Mouse (Mus musculus): ENCODE data around the gene Med20. TPM values are rescaled to one million over a fixed set of nuclear protein-coding genes. Genes with fewer than 3 reads are reported as not detected.
A peak's percentile ranks its signal among the peaks of the same experiment; 100 is the strongest.
"Not testable (repeated sequence)": the region's sequence is repeated elsewhere in the genome, so short reads cannot be mapped to it uniquely, and the experiment has no call there.

Med20 gene
- polyA plus RNA-seq, 1 experiment from 2014 or later: 22.4 TPM

GRCm38 (mm10) chr17:47594969-47595247 lies 16.5 kb upstream of the Med20 start:
- peak overlapping the region; percentile 95 for H3K27ac ChIP-seq (ENCODE audit: low read length)
- H3K27me3 ChIP-seq (ENCODE audit: control insufficient read depth, insufficient read depth, low read depth, low read length): no peaks in the 10 kb centered on the region
- H3K4me3 ChIP-seq (ENCODE audit: low read depth, low read length): peak overlapping the region; percentile 69
- ATAC-seq (ENCODE audit: low read depth): no peak
- peak overlapping the region; percentile 78 for H3K9ac ChIP-seq (ENCODE audit: low read depth, low read length)
- WGBS (ENCODE audit: insufficient replicate concordance): 3% methylated on average over 6 of the region's 9 CpGs
- H3K36me3 ChIP-seq (ENCODE audit: control insufficient read depth, insufficient read depth): peaks cover 31% of the 10 kb centered on the region
- peaks cover 66% of the 10 kb centered on the region for H3K4me1 ChIP-seq (ENCODE audit: control insufficient read depth, low read depth, low read length)
- H3K4me2 ChIP-seq (ENCODE audit: low read depth, low read length): peak overlapping the region; percentile 72
- no peaks in the 10 kb centered on the region for H3K9me3 ChIP-seq (replicated peaks; ENCODE audit: control insufficient read depth, low read length)

- peaks cover 72% of the 10 kb centered on the region for H3K4me1 ChIP-seq (ENCODE audit: control insufficient read depth, low read depth, low read length)
- H3K9ac ChIP-seq (ENCODE audit: low read depth, low read length): peak overlapping the region; percentile 78
- WGBS (ENCODE audit: insufficient replicate concordance): 3% methylated on average over 21 of the region's 21 CpGs
- ATAC-seq (ENCODE audit: low read depth): peak; percentile 72
- H3K27ac ChIP-seq (ENCODE audit: low read length): peak overlapping the region; percentile 95
- H3K36me3 ChIP-seq (ENCODE audit: control insufficient read depth, insufficient read depth): peaks cover 37% of the 10 kb centered on the region
- no peaks in the 10 kb centered on the region for H3K9me3 ChIP-seq (replicated peaks; ENCODE audit: control insufficient read depth, low read length)
- H3K4me3 ChIP-seq (ENCODE audit: low read depth, low read length): peak overlapping the region; percentile 69
- H3K4me2 ChIP-seq (ENCODE audit: low read depth, low read length): peak overlapping the region; percentile 72
- H3K27me3 ChIP-seq (ENCODE audit: control insufficient read depth, insufficient read depth, low read depth, low read length): no peaks in the 10 kb centered on the region
Measured at GRCm38 (mm10) chr17:47595248-47596161, 15.9 kb upstream of the Med20 start.

DNA sequence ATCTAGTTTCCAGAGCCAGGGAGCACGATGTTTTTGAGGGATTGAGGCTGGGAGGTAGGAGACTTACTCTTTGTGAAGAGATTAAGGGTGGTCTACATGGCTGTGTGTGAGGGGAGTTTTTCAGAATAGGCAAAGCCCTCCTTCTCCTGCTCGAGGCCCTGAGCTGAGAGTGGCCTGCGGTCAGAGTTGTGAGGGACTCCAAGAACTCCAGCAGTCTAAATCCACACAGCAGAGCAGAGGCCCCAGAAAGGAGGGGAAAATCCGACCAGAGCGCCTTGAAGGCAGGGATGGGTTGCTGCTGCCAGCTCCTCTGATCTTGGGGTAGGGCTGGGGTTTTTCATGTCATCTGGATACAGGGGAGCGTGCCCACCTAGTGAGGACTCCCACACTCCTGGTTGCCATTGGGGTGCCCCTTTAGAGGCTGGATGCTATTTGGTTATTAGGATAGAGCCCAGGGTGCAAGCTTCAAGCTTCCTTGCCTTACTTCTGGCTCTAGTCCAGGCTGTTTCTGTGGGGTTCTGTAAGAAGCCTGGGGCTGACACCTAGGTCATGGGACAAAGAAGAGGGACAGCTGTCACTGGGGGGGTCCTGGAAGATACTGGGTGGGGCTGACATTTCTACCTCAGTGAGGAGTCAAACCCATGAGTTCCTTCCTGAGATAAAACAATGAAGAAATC lies 15.1 kb upstream of the Med20 start:
- Histone ChIP-seq H3K27me3 (ENCODE audit: control insufficient read depth, insufficient read depth, low read depth, low read length) (no peaks in the 10 kb centered on the region), H3K4me2 (ENCODE audit: low read depth, low read length) (peak overlapping the region; percentile 72), H3K4me3 (ENCODE audit: low read depth, low read length) (peak overlapping the region; percentile 69), H3K9ac (ENCODE audit: low read depth, low read length) (peak overlapping the region; percentile 78), H3K36me3 (ENCODE audit: control insufficient read depth, insufficient read depth) (peaks cover 40% of the 10 kb centered on the region), H3K27ac (ENCODE audit: low read length) (peak overlapping the region; percentile 95), H3K9me3 (replicated peaks; ENCODE audit: control insufficient read depth, low read length) (no peaks in the 10 kb centered on the region), H3K4me1 (ENCODE audit: control insufficient read depth, low read depth, low read length) (peaks cover 68% of the 10 kb centered on the region)
- 26% methylated on average over 6 of the region's 6 CpGs for WGBS (ENCODE audit: insufficient replicate concordance)
- ATAC-seq (ENCODE audit: low read depth): no peak

DNA sequence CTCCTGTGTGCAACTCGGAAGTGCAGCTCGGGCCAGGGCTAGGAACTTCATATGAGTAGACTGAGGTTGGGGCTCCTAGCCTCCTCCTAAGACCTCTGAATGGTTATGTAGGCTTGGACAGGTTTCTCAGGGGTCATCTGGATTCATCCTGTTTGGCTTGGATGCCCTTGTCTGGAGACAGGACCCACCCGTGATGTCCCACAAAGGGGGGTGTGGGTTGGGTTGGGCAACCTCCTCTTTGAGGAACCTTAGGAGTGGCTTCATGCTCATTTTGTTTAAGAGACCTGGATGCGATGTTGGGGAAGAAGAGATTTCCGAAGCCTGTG lies 14.6 kb upstream of the Med20 start:
- ATAC-seq (ENCODE audit: low read depth): no peak
- Histone ChIP-seq H3K4me2 (ENCODE audit: low read depth, low read length) (peak overlapping the region; percentile 72), H3K27ac (ENCODE audit: low read length) (peak overlapping the region; percentile 95), H3K4me1 (ENCODE audit: control insufficient read depth, low read depth, low read length) (peaks cover 63% of the 10 kb centered on the region), H3K4me3 (ENCODE audit: low read depth, low read length) (peak overlapping the region; percentile 69), H3K9ac (ENCODE audit: low read depth, low read length) (peak overlapping the region; percentile 78), H3K9me3 (replicated peaks; ENCODE audit: control insufficient read depth, low read length) (no peaks in the 10 kb centered on the region), H3K36me3 (ENCODE audit: control insufficient read depth, insufficient read depth) (peaks cover 45% of the 10 kb centered on the region), H3K27me3 (ENCODE audit: control insufficient read depth, insufficient read depth, low read depth, low read length) (no peaks in the 10 kb centered on the region)
- 36% methylated on average over 5 of the region's 5 CpGs for WGBS (ENCODE audit: insufficient replicate concordance)

- Histone ChIP-seq H3K4me1 (ENCODE audit: control insufficient read depth, low read depth, low read length) (peaks cover 59% of the 10 kb centered on the region), H3K27me3 (ENCODE audit: control insufficient read depth, insufficient read depth, low read depth, low read length) (no peaks in the 10 kb centered on the region), H3K4me2 (ENCODE audit: low read depth, low read length) (peak overlapping the region; percentile 72), H3K27ac (ENCODE audit: low read length) (peak overlapping the region; percentile 95), H3K36me3 (ENCODE audit: control insufficient read depth, insufficient read depth) (peaks cover 50% of the 10 kb centered on the region), H3K4me3 (ENCODE audit: low read depth, low read length) (peak overlapping the region; percentile 69), H3K9me3 (replicated peaks; ENCODE audit: control insufficient read depth, low read length) (no peaks in the 10 kb centered on the region), H3K9ac (ENCODE audit: low read depth, low read length) (peak overlapping the region; percentile 78)
- WGBS (ENCODE audit: insufficient replicate concordance): 57% methylated on average over 13 of the region's 13 CpGs
- ATAC-seq (ENCODE audit: low read depth): no peak
Measured at GRCm38 (mm10) chr17:47597261-47597660, 14.1 kb upstream of the Med20 start.

- Histone ChIP-seq H3K27me3 (ENCODE audit: control insufficient read depth, insufficient read depth, low read depth, low read length) (no peaks in the 10 kb centered on the region), H3K4me3 (ENCODE audit: low read depth, low read length) (peak overlapping the region; percentile 69), H3K4me2 (ENCODE audit: low read depth, low read length) (peak overlapping the region; percentile 72), H3K27ac (ENCODE audit: low read length) (peak overlapping the region; percentile 95), H3K36me3 (ENCODE audit: control insufficient read depth, insufficient read depth) (peaks cover 55% of the 10 kb centered on the region), H3K9me3 (replicated peaks; ENCODE audit: control insufficient read depth, low read length) (no peaks in the 10 kb centered on the region), H3K9ac (ENCODE audit: low read depth, low read length) (peak overlapping the region; percentile 78), H3K4me1 (ENCODE audit: control insufficient read depth, low read depth, low read length) (peaks cover 51% of the 10 kb centered on the region)
- peak; percentile 64 for ATAC-seq (ENCODE audit: low read depth)
- 20% methylated on average over 10 of the region's 10 CpGs for WGBS (ENCODE audit: insufficient replicate concordance)
Measured at GRCm38 (mm10) chr17:47597838-47598579, 13.4 kb upstream of the Med20 start.

DNA sequence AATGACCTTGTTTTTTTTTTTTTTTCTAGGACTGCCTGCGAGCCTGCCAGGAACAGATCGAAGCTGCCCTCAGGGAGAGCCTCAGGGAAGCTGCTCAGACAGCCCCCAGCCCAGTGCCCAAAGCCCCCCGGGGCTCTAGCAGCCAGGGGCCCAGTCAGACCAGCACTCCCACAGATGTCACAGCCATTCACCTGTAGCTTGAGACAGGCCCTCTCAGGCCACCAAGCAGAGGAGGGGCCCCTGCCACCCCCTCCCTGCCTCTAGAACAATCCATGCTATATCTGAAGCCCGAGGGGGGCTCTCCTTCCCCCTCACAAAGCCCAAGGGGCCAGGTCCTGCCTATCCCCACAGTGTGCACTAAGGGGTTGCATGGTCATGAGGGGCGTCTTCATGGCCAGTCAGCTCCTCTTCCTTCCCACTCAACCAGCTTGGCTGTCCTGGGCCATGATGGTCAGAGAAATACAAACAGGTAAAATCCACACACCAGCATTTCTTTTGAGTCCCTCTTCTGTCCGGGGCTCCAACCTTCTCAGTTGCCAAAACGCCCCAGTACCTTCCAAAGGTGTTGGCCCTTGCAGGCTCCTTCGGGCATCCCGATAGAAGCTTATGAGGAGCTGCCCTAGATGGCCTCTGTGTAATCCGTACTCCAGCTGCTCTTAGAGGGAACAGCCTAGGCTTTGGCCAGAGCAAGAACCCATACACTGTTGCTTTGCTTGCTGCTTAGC lies 12.6 kb upstream of the Med20 start:
- Histone ChIP-seq H3K4me2 (ENCODE audit: low read depth, low read length) (peak overlapping the region; percentile 72), H3K27ac (ENCODE audit: low read length) (peak overlapping the region; percentile 95), H3K36me3 (ENCODE audit: control insufficient read depth, insufficient read depth) (peaks cover 57% of the 10 kb centered on the region), H3K4me1 (ENCODE audit: control insufficient read depth, low read depth, low read length) (peaks cover 50% of the 10 kb centered on the region), H3K4me3 (ENCODE audit: low read depth, low read length) (peak overlapping the region; percentile 23), H3K9ac (ENCODE audit: low read depth, low read length) (peak overlapping the region; percentile 54)
- not testable (repeated sequence) for ATAC-seq (ENCODE audit: low read depth); H3K27me3 ChIP-seq (ENCODE audit: control insufficient read depth, insufficient read depth, low read depth, low read length); H3K9me3 ChIP-seq (replicated peaks; ENCODE audit: control insufficient read depth, low read length)
- WGBS (ENCODE audit: insufficient replicate concordance): 56% methylated on average over 10 of the region's 10 CpGs

- no peaks in the 10 kb centered on the region for H3K9me3 ChIP-seq (replicated peaks; ENCODE audit: control insufficient read depth, low read length)
- H3K27ac ChIP-seq (ENCODE audit: low read length): peak overlapping the region; percentile 95
- no peak for ATAC-seq (ENCODE audit: low read depth)
- 65% methylated on average over 11 of the region's 11 CpGs for WGBS (ENCODE audit: insufficient replicate concordance)
- peaks cover 50% of the 10 kb centered on the region for H3K4me1 ChIP-seq (ENCODE audit: control insufficient read depth, low read depth, low read length)
- H3K4me2 ChIP-seq (ENCODE audit: low read depth, low read length): no peak overlapping the region
- H3K4me3 ChIP-seq (ENCODE audit: low read depth, low read length): no peak overlapping the region
- H3K36me3 ChIP-seq (ENCODE audit: control insufficient read depth, insufficient read depth): peaks cover 66% of the 10 kb centered on the region
- no peaks in the 10 kb centered on the region for H3K27me3 ChIP-seq (ENCODE audit: control insufficient read depth, insufficient read depth, low read depth, low read length)
- H3K9ac ChIP-seq (ENCODE audit: low read depth, low read length): peak overlapping the region; percentile 36; the same call in 1 of the 2 replicates
Measured at GRCm38 (mm10) chr17:47599511-47600297, 11.7 kb upstream of the Med20 start.

All from liver, embryonic 16.5 days (tissue).